Comparison of ENCODE assay signal across 16 mouse cellular contexts in the genomic region with DNA sequence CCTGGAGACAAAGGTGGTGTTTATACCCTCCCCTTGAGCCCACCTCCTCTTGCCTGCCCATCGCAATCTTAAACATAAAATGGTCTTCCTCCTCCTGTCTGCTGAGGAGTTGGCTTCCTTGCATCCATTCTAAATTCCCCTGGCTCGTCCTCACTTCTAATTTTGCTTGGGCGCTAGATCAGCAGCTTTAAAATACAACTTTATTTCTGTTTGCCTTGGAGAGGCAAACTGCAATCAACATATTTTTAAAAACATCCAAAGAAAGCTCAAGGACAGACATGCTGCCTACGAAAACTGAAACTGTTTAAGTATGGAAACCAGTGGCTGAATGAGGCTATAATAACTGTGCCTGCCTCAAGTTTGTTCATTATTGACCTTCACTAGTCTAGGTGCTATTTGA.
"Had no signal": no experiment of that assay in that cellular context is flagged by ENCODE, and none has a peak within 500 bp of the region (broad histone marks: within the 10 kb centered on the region; RNA-seq: fewer than 3 reads in every experiment).

No protein-coding gene starts in this region.

- H3K27ac ChIP-seq: lung, embryonic 15.5 days; macrophage; midbrain, embryonic 13.5 days; midbrain, embryonic 15.5 days; neural tube, embryonic 12.5 days; stomach, embryonic 15.5 days; stomach, postnatal 0 days had no signal

- H3K36me3 ChIP-seq: lung, embryonic 15.5 days; stomach, embryonic 15.5 days had no signal

- H3K27me3 ChIP-seq: lung, embryonic 15.5 days; midbrain, embryonic 13.5 days; midbrain, embryonic 15.5 days; neural tube, embryonic 12.5 days; stomach, embryonic 15.5 days had no signal

- H3K4me1 ChIP-seq: lung, embryonic 15.5 days; midbrain, embryonic 13.5 days; midbrain, embryonic 15.5 days; neural tube, embryonic 12.5 days; stomach, embryonic 15.5 days had no signal

- DNase-seq: lung, adult 2 months; lung, postnatal 14 days; lung, postnatal 36 days; right cerebral cortex, postnatal 14 days; thymus, adult 18-20 months; thymus, postnatal 14 days; thymus, postnatal 36 days had no signal

- H3K4me3 ChIP-seq: lung, embryonic 15.5 days; megakaryocyte, embryonic 14.5 days; midbrain, embryonic 13.5 days; midbrain, embryonic 15.5 days; neural tube, embryonic 12.5 days; stomach, embryonic 15.5 days had no signal

- ATAC-seq: lung, postnatal 0 days; midbrain, embryonic 13.5 days; midbrain, embryonic 15.5 days had no signal
